Mouse (Mus musculus) testis, adult 2 months (tissue): Measurements from ENCODE around the gene Itga5.

ENCODE experiments used
- CTCF ChIP-seq: fragments of 200-500 bp; IDR thresholded peaks from 2 replicates; pipeline ENCODE4 v1.5.1; 2012; ENCODE audit warnings: low read depth, mild to moderate bottlenecking, inconsistent platforms, low read length, moderate library complexity; ENCODE audit not compliant: control insufficient read depth, insufficient read depth, insufficient replicate concordance
- POLR2A ChIP-seq: fragments of 200-500 bp; IDR thresholded peaks from 2 replicates; pipeline ENCODE4 v1.6.1; 2012; ENCODE audit warnings: low read depth, mild to moderate bottlenecking, inconsistent platforms, low read length, moderate library complexity; ENCODE audit not compliant: control insufficient read depth

DNA sequence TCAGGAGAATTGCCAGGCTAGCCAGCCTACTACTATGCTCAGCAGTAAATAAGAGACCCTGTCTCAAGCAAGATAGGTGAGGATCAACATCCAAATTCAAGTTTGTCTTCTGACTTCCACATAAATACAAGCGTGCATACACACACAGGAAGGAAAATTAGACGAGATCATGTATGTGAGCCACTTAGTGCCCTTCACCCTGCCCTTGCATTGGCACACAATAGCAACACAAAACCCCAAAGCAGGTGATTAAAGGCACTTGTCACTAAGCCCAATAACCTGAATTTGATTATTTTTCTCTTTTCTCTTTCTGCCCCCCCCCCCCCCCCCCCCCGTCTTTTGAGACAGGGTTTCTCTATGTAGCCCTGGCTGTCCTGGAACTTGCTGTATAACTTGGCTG lies 23.6 kb downstream of the Itga5 start:
- no peak for TF ChIP-seq POLR2A
- no peak for TF ChIP-seq CTCF
